Mouse (Mus musculus) heart, adult 2 months (tissue): ENCODE measurements around the gene Anapc16.

Experiments used
- CTCF ChIP-seq: fragments of 200-600 bp; IDR thresholded peaks from 2 replicates; pipeline ENCODE4 v1.8.1; 2022; ENCODE audit warnings: antibody characterized with exemption, mild to moderate bottlenecking, moderate library complexity
- EP300 ChIP-seq: fragments of 200-500 bp; IDR thresholded peaks from 2 replicates; pipeline ENCODE4 v1.6.1; 2011; ENCODE audit warnings: low read depth, low read length, control low read depth; ENCODE audit not compliant: insufficient read depth
- POLR2A ChIP-seq: fragments of 200-500 bp; IDR thresholded peaks from 2 replicates; pipeline ENCODE4 v1.6.1; 2011; ENCODE audit warnings: mild to moderate bottlenecking, low read depth, low read length, control low read depth; ENCODE audit not compliant: insufficient read depth

- TF ChIP-seq POLR2A, result no peak
- no peak for TF ChIP-seq CTCF
- TF ChIP-seq EP300, result no peak
These were observed 24.7 kb upstream of the Anapc16 start for GRCm38 (mm10) chr10:60027619-60028084.
